Mouse (Mus musculus) Patski (cell line): ENCODE measurements around the gene Gm27021. TPM values are rescaled to one million over a fixed set of nuclear protein-coding genes. Genes with fewer than 3 reads are reported as not detected.
A peak's percentile ranks its signal among the peaks of the same experiment; 100 is the strongest.

Experiments used
- ATAC-seq: fragments of 100-300 bp; one replicate; pipeline ENCODE4 v1.8.0; 2021
- CTCF ChIA-PET: fragments of 350-600 bp; sonication (Branson Sonifier 250); formaldehyde crosslinking; loops from one replicate; lab custom pipeline; 2022; ENCODE audit warnings: inconsistent platforms; lab: Charles Lee
- POLR2A ChIA-PET: fragments of 350-600 bp; sonication (Branson Sonifier 250); formaldehyde crosslinking; loops from one replicate; lab custom pipeline; 2022; ENCODE audit warnings: antibody characterized with exemption, inconsistent platforms; lab: Charles Lee
- DNase-seq: peaks from one replicate; pipeline ENCODE4 v3.0.0-alpha.2; 2011; ENCODE audit warnings: low read depth, low spot score
- H3K27me3 ChIP-seq: fragments of 371-371 bp; one replicate; pipeline ENCODE4 v1.5.1; 2021
- CTCF ChIP-seq: fragments of 100-300 bp; IDR thresholded peaks from one replicate; pipeline ENCODE4 v1.5.1; 2021
- in situ Hi-C: fragments of 300-500 bp; cut with MboI; formaldehyde crosslinking; loops from 3 replicates; pipeline ENCODE4 v1.11.1; 2018; ENCODE audit warnings: low pct_unique_long_range_greater_than_20kb, mixed read lengths
- polyA plus RNA-seq: library from polyadenylated mRNA; unstranded; gene quantifications from one replicate; pipeline ENCODE4 v1.2.3, GENCODE M21; 2021

Gm27021 gene
- polyA plus RNA-seq, 1 experiment from 2014 or later = 1.4 TPM

GRCm38 (mm10) chr8:120571561-120571960 lies 96.3 kb downstream of the Gm27021 start:
- no peak for TF ChIP-seq CTCF
- ChIA-PET POLR2A (no interaction called here), CTCF (interaction anchor here (1.8 to 2.8 kb wide), 3 partner anchors 9 to 28 kb away, joined by 5 to 14 read pairs (median 9); no protein-coding TSS in a partner anchor)
- H3K27me3 ChIP-seq = no peaks in the 10 kb centered on the region
- ATAC-seq (no peak), DNase-seq (no peak)
- in situ Hi-C loops = loop anchor here (5.0 kb wide), 1 partner anchor 34 kb away; no protein-coding TSS in a partner anchor

GRCm38 (mm10) chr8:120569939-120570715 lies 97.8 kb downstream of the Gm27021 start:
- POLR2A ChIA-PET = no interaction called here
- no peak for TF ChIP-seq CTCF
- ATAC-seq = no peak
- peak; percentile 17 for DNase-seq
- no peaks in the 10 kb centered on the region for H3K27me3 ChIP-seq
- CTCF ChIA-PET = interaction anchor here (0.7 to 2.8 kb wide), 14 partner anchors 9 to 243 kb away, joined by 3 to 14 read pairs (median 3); no protein-coding TSS in a partner anchor
- in situ Hi-C loops = loop anchor here (5.0 kb wide), 1 partner anchor 33 kb away; no protein-coding TSS in a partner anchor

GRCm38 (mm10) chr8:120569123-120569522 lies 98.8 kb downstream of the Gm27021 start:
- ATAC-seq = no peak
- POLR2A ChIA-PET = no interaction called here
- no peak for TF ChIP-seq CTCF
- CTCF ChIA-PET = interaction anchor here (2.1 kb wide), 1 partner anchor 34 kb away, joined by 7 read pairs; no protein-coding TSS in a partner anchor
- H3K27me3 ChIP-seq = no peaks in the 10 kb centered on the region
- DNase-seq = no peak
- in situ Hi-C loops = no loop called here

- no peak for ATAC-seq
- TF ChIP-seq CTCF = no peak
- in situ Hi-C loops = no loop called here
- CTCF ChIA-PET = no interaction called here
- POLR2A ChIA-PET = no interaction called here
- H3K27me3 ChIP-seq = no peaks in the 10 kb centered on the region
- DNase-seq = no peak
These were observed 99.6 kb downstream of the Gm27021 start for GRCm38 (mm10) chr8:120568164-120568798.

- ATAC-seq (no peak), DNase-seq (no peak)
- no peak for TF ChIP-seq CTCF
- ChIA-PET POLR2A (no interaction called here), CTCF (no interaction called here)
- H3K27me3 ChIP-seq = no peaks in the 10 kb centered on the region
- in situ Hi-C loops = no loop called here
These were observed 100.1 kb downstream of the Gm27021 start for GRCm38 (mm10) chr8:120567731-120568130.

GRCm38 (mm10) chr8:120566681-120567080 lies 101.2 kb downstream of the Gm27021 start:
- CTCF ChIA-PET = no interaction called here
- H3K27me3 ChIP-seq = no peaks in the 10 kb centered on the region
- ATAC-seq = no peak
- in situ Hi-C loops = no loop called here
- POLR2A ChIA-PET = no interaction called here
- DNase-seq = no peak
- no peak for TF ChIP-seq CTCF

GRCm38 (mm10) chr8:120565151-120565711 lies 102.6 kb downstream of the Gm27021 start:
- POLR2A ChIA-PET = no interaction called here
- CTCF ChIA-PET = no interaction called here
- DNase-seq (no peak), ATAC-seq (no peak)
- in situ Hi-C loops = no loop called here
- TF ChIP-seq CTCF = no peak
- no peaks in the 10 kb centered on the region for H3K27me3 ChIP-seq

GRCm38 (mm10) chr8:120563851-120564837 lies 103.7 kb downstream of the Gm27021 start:
- ChIA-PET POLR2A (interaction anchor here (0.6 to 1.1 kb wide), 3 partner anchors 25 to 154 kb away, joined by 3 to 8 read pairs (median 3); no protein-coding TSS in a partner anchor), CTCF (interaction anchor here (1.0 to 2.4 kb wide), 7 partner anchors 13 to 263 kb away, joined by 3 to 9 read pairs (median 3); no protein-coding TSS in a partner anchor)
- ATAC-seq = peak; percentile 81
- in situ Hi-C loops = no loop called here
- no peaks in the 10 kb centered on the region for H3K27me3 ChIP-seq
- peak; percentile 92 for DNase-seq
- no peak for TF ChIP-seq CTCF

GRCm38 (mm10) chr8:120563348-120563724 lies 104.5 kb downstream of the Gm27021 start:
- in situ Hi-C loops = no loop called here
- no peak for TF ChIP-seq CTCF
- POLR2A ChIA-PET = interaction anchor here (1.1 kb wide), 2 partner anchors 24 to 28 kb away, joined by 3 to 8 read pairs; no protein-coding TSS in a partner anchor
- DNase-seq (peak; percentile 88), ATAC-seq (peak; percentile 19)
- no peaks in the 10 kb centered on the region for H3K27me3 ChIP-seq
- CTCF ChIA-PET = interaction anchor here (1.0 to 2.4 kb wide), 7 partner anchors 8 to 263 kb away, joined by 3 to 9 read pairs (median 4); no protein-coding TSS in a partner anchor
